Mouse (Mus musculus) splenic B cell, adult 2 months (primary cell): ENCODE data around the gene Rpl37.

Source experiments
- DNase-seq: peaks from one replicate; pipeline ENCODE4 v3.0.0-alpha.2; 2011; ENCODE audit warnings: low read depth, low spot score
- H3K27me3 ChIP-seq: 2 replicates; pipeline ENCODE4 v1.6.1; 2012; ENCODE audit warnings: mild to moderate bottlenecking, low read length, moderate library complexity, mixed read lengths; ENCODE audit not compliant: control insufficient read depth, poor library complexity, insufficient read depth, severe bottlenecking
- H3K36me3 ChIP-seq: 2 replicates; pipeline ENCODE4 v1.6.1; 2012; ENCODE audit warnings: mild to moderate bottlenecking, low read length, moderate library complexity, mixed read lengths; ENCODE audit not compliant: control insufficient read depth, poor library complexity, insufficient read depth, severe bottlenecking

The Rpl37 gene

GRCm38 (mm10) chr15:5116270-5117030, at the start of gene Rpl37:
Gene Rpl37 (plus strand): TSS chr15:5116645.
- peaks cover 15% of the 10 kb centered on the region for H3K36me3 ChIP-seq
- peak; percentile 98 for DNase-seq

GRCm38 (mm10) chr15:5068801-5069518, 47.5 kb upstream of the Rpl37 start:
- no peaks in the 10 kb centered on the region for H3K36me3 ChIP-seq
- DNase-seq = no peak
- no peaks in the 10 kb centered on the region for H3K27me3 ChIP-seq

More at GRCm38 (mm10) chr15:5116270-5117030, at the start of gene Rpl37:
- no peaks in the 10 kb centered on the region for H3K27me3 ChIP-seq

GRCm38 (mm10) chr15:5081235-5081634, 35.2 kb upstream of the Rpl37 start:
- no peak for DNase-seq
- Histone ChIP-seq H3K27me3 (no peaks in the 10 kb centered on the region), H3K36me3 (no peaks in the 10 kb centered on the region)

- no peaks in the 10 kb centered on the region for H3K27me3 ChIP-seq
- peak; percentile 45 for DNase-seq
- no peaks in the 10 kb centered on the region for H3K36me3 ChIP-seq
Measured at GRCm38 (mm10) chr15:5086162-5086561, 30.3 kb upstream of the Rpl37 start.

- Histone ChIP-seq H3K36me3 (no peaks in the 10 kb centered on the region), H3K27me3 (no peaks in the 10 kb centered on the region)
- no peak for DNase-seq
Measured at GRCm38 (mm10) chr15:5088850-5089608, 27.4 kb upstream of the Rpl37 start.

- no peaks in the 10 kb centered on the region for H3K27me3 ChIP-seq
- DNase-seq = no peak
- H3K36me3 ChIP-seq = no peaks in the 10 kb centered on the region
Measured at GRCm38 (mm10) chr15:5090131-5090530, 26.3 kb upstream of the Rpl37 start.

- Histone ChIP-seq H3K27me3 (no peaks in the 10 kb centered on the region), H3K36me3 (peaks cover 12% of the 10 kb centered on the region)
- DNase-seq = no peak
Measured at GRCm38 (mm10) chr15:5095534-5096301, 20.7 kb upstream of the Rpl37 start.

GRCm38 (mm10) chr15:5097376-5097775, 19.1 kb upstream of the Rpl37 start:
- Histone ChIP-seq H3K27me3 (no peaks in the 10 kb centered on the region), H3K36me3 (peaks cover 14% of the 10 kb centered on the region)
- DNase-seq = no peak

GRCm38 (mm10) chr15:5102312-5102711, 14.1 kb upstream of the Rpl37 start:
- H3K27me3 ChIP-seq = no peaks in the 10 kb centered on the region
- H3K36me3 ChIP-seq = peaks cover 22% of the 10 kb centered on the region
- DNase-seq = no peak

GRCm38 (mm10) chr15:5105891-5106290, 10.6 kb upstream of the Rpl37 start:
- H3K36me3 ChIP-seq = peaks cover 11% of the 10 kb centered on the region
- DNase-seq = no peak
- H3K27me3 ChIP-seq = no peaks in the 10 kb centered on the region

- DNase-seq = peak; percentile 68
- no peaks in the 10 kb centered on the region for H3K27me3 ChIP-seq
- H3K36me3 ChIP-seq = peaks cover 8% of the 10 kb centered on the region
Measured at GRCm38 (mm10) chr15:5106293-5106692, 10.2 kb upstream of the Rpl37 start.

- H3K27me3 ChIP-seq = no peaks in the 10 kb centered on the region
- peak; percentile 69 for DNase-seq
Measured at GRCm38 (mm10) chr15:5107686-5108654, 8.5 kb upstream of the Rpl37 start, which contains the start of gene Card6. Gene Card6 (minus strand): TSS chr15:5108539.

GRCm38 (mm10) chr15:5108655-5109040, 7.8 kb upstream of the Rpl37 start:
- Histone ChIP-seq H3K27me3 (no peaks in the 10 kb centered on the region), H3K36me3 (peaks cover 4% of the 10 kb centered on the region)
- no peak for DNase-seq

More at GRCm38 (mm10) chr15:5107686-5108654, 8.5 kb upstream of the Rpl37 start, which contains the start of gene Card6:
- peaks cover 4% of the 10 kb centered on the region for H3K36me3 ChIP-seq
